Mouse (Mus musculus) mouse trophoblast stem cell (cell line): ENCODE data around the gene Nr2c2ap.

Experiments
- in situ Hi-C, 2 experiments: fragments of 300-500 bp; cut with MseI, MboI; formaldehyde crosslinking; loops; 2 replicates in 1 of 2; 3 replicates in 1 of 2; pipeline ENCODE4 v1.15.1; 2025

The Nr2c2ap gene

DNA sequence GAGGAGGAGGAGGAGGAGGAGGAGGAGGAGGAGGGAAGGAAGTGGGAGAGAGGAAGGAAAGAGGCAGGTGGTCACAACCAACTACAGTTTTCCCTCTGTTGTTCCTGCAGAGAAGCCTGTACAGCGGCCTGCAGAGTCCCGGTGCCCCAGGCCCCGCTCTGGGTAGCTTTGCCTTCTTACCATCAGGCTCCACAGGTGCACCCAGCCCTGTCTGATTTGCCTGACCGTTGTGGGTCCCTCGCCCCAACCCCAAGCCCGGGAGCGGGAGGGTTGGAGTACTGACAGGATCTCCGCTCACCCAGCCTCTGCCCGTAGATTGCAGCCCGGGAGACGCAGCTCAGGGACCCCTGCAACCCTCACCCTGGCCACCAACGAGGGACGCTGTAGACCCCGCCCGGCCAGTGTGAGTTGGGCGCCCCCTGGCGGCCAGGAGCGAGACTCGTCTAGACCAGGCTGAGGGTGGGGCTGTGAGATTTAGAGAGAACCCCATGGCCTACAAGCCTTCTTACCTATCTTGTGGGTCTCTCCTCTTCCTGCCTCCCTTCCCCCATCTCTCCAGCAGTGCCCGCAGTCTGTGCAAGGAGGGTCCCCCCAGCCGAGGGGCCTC lies 35.5 kb downstream of the Nr2c2ap start:
- in situ Hi-C loops, result no loop called here

DNA sequence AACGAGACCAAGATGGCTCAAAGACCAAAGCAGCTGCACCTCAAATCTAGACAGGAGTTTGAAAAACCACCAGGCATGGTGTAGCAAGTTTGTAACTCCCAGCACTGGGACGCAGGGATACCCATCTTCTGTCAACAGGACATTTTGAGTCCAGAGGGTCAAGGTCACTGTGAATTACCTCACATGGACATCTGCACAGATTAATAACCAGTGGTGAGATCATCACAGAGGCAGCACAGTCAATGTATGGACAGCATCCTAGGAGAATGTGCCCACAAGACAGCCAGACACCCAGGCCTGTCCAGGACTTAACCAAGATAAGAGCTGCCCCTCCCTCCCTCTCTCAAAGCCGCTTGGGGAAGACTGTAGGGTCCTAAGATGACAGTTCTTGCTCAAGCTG lies 39.0 kb downstream of the Nr2c2ap start:
- in situ Hi-C loops, result no loop called here

GRCm38 (mm10) chr8:70170748-70171147 lies 39.6 kb downstream of the Nr2c2ap start:
- in situ Hi-C loops, result no loop called here

DNA sequence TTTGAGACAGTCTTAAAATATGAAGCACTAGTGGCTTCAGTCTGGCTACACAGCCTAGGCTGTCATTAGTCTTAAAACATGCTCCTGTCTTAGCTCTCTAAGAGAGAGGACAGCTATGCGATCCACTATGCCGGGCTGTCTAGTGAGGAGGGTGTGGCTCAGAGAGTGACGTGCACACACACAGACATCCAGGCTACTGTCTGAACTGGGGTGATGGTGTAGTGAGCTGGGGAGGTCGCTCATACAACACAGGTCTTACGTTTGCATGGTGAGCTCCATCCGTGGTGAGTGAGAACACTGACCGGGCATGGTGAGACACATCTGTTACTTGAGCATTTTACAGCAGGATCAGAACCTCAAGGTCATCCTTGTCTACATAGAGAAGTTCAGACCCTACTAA lies 40.1 kb downstream of the Nr2c2ap start:
- in situ Hi-C loops, result no loop called here

DNA sequence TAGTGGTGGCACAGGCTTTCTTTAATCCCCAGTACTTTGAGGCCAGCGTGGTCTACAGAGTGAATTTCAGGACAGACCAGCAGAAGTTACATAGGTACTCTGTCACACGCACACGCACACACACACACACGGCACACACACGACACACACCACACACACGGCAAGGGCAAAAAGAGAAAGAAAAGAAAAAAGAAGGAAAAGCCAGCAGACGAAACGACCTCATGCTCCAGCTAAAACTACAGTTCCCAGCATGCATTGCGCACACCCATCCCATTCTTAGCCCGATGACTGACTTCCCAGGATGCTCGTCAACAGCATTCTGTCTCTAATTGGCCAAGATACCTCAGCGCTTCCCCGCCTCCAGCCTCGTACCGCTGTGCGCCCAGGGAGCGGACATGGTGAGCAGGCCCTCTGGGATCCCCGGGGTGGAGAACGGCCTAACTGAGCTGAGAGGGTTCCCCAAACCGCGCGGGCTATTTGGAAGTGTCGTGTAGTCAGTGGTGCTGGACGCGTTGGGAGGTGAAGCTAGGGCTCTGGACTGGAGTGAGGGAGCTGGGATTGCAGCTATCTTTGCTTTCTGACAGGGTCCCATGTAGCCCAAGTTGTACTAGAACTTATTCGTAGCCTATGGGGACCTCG lies 41.0 kb downstream of the Nr2c2ap start, which contains the start of gene Tmem161a:
TSS of gene Tmem161a (plus strand) at position 314 of the 639 bp plus-strand sequence.
- in situ Hi-C loops, result no loop called here

DNA sequence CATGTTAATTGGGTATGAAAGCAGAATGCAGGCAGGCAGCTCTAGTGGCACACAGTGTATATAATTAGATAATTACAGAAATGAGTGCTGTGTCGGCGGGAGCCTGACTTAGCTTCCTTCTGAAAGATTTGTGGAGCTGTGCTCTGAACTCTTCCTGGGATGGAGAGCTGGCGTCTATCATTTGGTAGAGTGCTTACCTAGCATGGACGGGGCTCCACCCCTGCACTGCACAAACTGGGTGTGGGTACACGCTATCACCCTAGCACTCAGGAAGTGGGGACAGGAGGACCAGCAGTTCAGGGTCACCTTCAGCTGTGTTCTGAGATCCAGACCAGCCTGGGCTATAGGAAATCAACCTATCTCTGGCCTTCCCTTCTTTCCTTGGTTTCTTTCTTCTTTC lies 42.2 kb downstream of the Nr2c2ap start:
- in situ Hi-C loops, result no loop called here

DNA sequence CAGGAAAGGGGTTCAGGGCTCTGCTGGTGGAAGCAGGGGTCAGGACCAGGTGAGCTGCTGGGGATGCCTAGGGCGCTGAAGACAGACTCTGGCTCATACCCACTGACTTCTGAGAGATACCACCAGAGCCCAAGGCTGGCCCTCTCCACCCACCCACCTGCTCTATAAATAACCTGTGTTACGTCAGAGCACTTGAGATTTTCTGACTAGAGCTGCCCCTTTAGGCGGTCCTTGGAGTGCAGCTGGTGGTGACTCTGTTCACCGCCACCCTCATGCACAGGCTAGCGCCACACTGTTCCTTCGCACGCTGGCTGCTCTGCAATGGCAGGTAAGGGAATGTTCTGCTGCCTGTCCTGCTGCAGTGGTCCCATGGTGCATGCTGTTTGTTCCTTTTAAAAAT lies 42.9 kb downstream of the Nr2c2ap start:
- in situ Hi-C loops, result no loop called here

- in situ Hi-C loops, result no loop called here
Observed at GRCm38 (mm10) chr8:70178231-70178630, 47.1 kb downstream of the Nr2c2ap start.

DNA sequence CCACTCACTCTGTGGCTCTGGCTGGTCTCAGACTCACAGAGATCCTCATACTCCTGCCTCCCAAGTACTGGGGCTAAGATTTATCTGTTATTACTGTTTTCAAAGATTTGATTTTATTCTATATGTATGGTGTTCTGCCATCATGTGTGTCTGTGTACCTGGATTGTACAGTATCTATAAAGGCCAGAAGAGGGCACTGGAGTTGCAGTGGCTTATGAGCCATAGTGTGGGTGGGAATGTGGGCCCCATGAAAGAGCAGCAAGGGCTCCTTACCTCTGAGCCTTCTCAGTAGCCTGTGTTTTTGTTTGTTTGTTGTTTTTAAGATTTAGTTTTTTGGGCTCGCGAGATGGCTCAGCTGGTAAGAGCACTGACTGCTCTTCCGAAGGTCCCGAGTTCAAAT lies 47.9 kb downstream of the Nr2c2ap start:
- in situ Hi-C loops, result no loop called here

- in situ Hi-C loops, result no loop called here
Observed at GRCm38 (mm10) chr8:70181212-70181902, 50.2 kb downstream of the Nr2c2ap start.

GRCm38 (mm10) chr8:70181903-70182252 lies 50.7 kb downstream of the Nr2c2ap start:
- in situ Hi-C loops, result no loop called here

DNA sequence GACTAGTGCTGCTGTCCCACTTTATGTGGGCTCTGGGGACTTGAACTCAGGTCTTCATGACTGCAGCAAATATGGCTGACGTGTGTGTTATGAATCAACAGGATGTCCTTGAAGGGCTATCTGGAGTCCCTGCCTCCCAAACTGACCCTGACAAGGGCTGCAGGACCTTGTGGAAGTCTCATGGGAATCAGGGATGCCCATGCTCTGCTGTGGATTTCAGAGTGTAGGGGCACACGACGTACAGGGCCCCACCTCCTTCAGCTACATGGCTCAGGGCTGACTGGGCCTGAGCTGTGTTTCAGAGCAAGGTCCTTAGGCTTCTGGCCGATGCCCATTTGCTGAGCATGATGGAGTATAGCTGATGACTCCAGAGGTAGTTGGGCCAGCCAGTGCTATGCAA lies 52.1 kb downstream of the Nr2c2ap start:
- in situ Hi-C loops, result no loop called here
